Mouse (Mus musculus) brain, embryonic 18.5 days (tissue): ENCODE data around the gene Hpn.

Experiments
- DNase-seq: peaks from one replicate; pipeline ENCODE4 v3.0.0-alpha.2; 2012; ENCODE audit warnings: low read depth, low spot score

Hpn gene

DNA sequence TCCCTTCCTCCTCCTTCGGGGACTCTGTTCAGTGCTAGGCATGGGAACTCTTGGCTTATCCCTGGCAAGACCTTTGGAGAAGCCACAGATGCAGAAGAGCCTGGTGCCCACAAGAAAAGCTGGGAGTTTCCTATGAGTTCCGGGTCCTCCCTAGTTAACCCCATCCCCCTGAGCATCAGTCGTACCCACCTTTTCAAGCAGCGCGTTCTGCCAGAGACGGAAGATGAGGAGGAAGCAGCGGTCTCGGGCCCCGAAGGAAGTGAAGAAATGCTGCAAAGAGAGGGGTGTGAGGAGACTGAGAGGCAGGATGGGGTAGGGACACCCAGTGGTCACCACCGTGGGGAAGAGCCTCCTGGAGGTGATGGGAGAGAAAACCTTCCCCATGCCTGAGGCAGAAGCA, 25.9 kb upstream of the Hpn start:
- no peak for DNase-seq

DNA sequence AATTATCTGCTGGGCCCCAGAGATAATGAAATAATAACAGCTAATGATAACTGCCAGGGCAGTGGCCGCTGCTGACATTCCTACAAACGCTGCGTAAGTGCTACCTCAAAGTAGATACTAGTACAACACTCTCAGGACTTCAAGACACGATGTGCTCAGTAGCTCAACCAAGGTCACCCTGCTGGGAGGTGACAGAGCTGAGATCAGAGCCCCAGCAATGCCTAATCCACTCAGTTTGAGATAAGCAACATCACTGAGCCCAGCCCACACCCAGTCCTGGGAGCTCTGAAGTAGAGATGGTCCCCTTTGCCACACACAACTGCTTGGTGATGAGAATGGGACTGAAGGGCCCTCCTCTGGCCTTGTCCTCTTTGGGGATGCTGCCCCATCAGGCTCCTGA, 25.2 kb upstream of the Hpn start:
- DNase-seq: no peak

DNA sequence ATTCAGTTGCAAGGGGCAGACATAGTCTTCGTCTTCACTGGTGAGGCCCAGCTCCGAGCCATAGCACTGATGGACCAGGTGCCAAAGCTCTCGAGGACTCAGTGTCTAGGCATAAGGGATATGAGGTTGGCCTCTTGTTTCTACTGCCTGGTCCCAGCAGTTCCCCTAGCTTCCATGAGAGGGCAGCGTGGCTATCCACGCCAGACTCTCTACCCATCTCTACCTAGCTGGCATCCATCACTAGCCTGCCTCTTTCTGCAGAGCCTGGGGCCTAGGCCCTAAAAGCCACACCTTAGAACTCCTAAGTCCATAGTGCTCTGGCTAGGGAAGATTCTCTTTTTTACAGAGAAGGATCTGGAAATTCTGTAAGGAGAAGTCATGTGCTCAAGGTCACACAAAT, 24.7 kb upstream of the Hpn start:
- DNase-seq: no peak

- DNase-seq: no peak
Observed at GRCm38 (mm10) chr7:31135717-31136116, 20.6 kb upstream of the Hpn start.

GRCm38 (mm10) chr7:31131866-31132265, 16.8 kb upstream of the Hpn start:
- DNase-seq: no peak

- DNase-seq: no peak
Observed at GRCm38 (mm10) chr7:31130841-31131240, 15.8 kb upstream of the Hpn start.

GRCm38 (mm10) chr7:31130197-31130596, 15.1 kb upstream of the Hpn start:
- no peak for DNase-seq

GRCm38 (mm10) chr7:31128157-31128705, 13.1 kb upstream of the Hpn start:
- DNase-seq: no peak

DNA sequence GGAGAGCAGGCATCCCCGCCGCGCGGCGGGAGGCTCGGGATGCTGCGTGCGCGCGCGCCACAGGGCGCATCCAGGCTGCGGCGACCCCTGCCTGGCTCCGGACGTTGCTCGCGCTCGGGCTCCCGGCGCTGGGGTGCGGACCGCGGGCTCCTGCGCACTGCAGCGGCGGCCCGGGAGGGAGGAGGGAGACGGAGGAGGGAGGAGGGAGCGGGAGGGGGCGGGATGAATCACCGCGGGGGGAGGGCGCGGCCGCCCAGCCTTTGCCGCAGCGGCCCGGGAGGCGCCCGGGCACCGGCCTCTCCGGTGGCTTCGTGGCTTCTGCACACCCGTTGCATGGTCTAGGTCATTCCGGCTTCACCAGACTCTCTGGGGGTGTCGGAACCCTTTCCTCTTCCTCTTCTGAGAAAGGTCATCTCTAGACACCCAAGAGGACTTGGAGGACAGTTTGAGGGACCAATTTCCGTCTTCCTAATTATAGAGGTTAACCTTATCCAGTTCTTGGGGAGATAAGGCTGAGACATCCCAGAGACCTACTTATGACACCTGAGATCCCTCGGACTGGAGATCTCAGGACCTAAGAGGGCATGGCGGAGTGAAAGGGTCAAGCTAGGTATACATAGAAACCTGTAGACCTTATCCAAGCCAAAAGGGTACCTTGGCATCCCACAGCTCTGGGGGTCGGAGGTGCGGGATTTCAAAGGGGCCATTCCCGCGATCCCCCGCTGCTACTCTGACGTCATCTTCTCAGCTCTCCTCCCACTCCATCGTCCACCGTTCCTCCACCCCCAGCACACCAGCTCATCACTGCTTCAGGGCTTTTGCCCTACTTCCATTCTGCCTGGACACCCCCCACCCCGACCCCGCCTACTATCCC, 12.0 kb upstream of the Hpn start, which contains the start of gene Scn1b:
TSS of gene Scn1b (minus strand) at position 153 of the 874 bp plus-strand sequence.
- no peak for DNase-seq

GRCm38 (mm10) chr7:31126211-31126751, 11.2 kb upstream of the Hpn start:
- no peak for DNase-seq

- DNase-seq: no peak
Observed at GRCm38 (mm10) chr7:31125116-31125515, 10.0 kb upstream of the Hpn start.

- DNase-seq: no peak
Observed at GRCm38 (mm10) chr7:31124381-31124780, 9.3 kb upstream of the Hpn start.

DNA sequence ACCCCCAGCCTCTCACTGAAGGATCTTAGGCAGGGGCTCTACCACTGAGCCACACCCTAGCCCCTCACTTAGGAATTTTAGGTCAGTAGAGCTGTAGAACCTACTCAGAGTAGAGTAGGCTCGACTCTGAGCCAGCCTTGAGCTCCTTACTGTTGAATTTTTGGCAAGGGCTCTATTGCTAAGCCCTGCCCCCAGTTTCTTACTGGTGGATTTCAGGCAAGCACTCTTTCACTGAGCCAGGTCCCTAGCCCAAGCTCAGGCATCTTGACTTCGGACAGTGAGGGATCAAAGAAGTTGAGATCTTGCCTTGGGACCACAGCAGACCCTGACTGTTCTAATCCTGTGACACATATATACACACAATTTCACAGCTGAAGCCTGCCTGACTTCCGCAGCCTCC, 8.6 kb upstream of the Hpn start:
- DNase-seq: no peak

GRCm38 (mm10) chr7:31122641-31123631, 7.8 kb upstream of the Hpn start:
- DNase-seq: no peak

- no peak for DNase-seq
Observed at GRCm38 (mm10) chr7:31119556-31119955, 4.5 kb upstream of the Hpn start.

- DNase-seq: no peak
Observed at GRCm38 (mm10) chr7:31118486-31118885, 3.4 kb upstream of the Hpn start.

- no peak for DNase-seq
Observed at GRCm38 (mm10) chr7:31117465-31117864, 2.4 kb upstream of the Hpn start.

GRCm38 (mm10) chr7:31116721-31117145, 1.6 kb upstream of the Hpn start:
- DNase-seq: no peak

GRCm38 (mm10) chr7:31115587-31116043, 525 bp upstream of the Hpn start:
- DNase-seq: no peak

GRCm38 (mm10) chr7:31114646-31115045, 444 bp downstream of the Hpn start:
- no peak for DNase-seq

GRCm38 (mm10) chr7:31113800-31114199, 1.3 kb downstream of the Hpn start:
- DNase-seq: no peak

GRCm38 (mm10) chr7:31112036-31112435, 3.1 kb downstream of the Hpn start:
- no peak for DNase-seq
